Mouse (Mus musculus): ENCODE data around the gene Pfdn2.
A peak's percentile ranks its signal among the peaks of the same experiment; 100 is the strongest.

Gene Pfdn2

GRCm38 (mm10) chr1:171349210-171349609 is 3.7 kb downstream of the Pfdn2 start:
- no peak for ATAC-seq (ENCODE audit: insufficient number of reproducible peaks, low FRiP score, low TSS enrichment)

- ATAC-seq (ENCODE audit: insufficient number of reproducible peaks, low FRiP score, low TSS enrichment) = no peak
These were observed 10.4 kb downstream of the Pfdn2 start for GRCm38 (mm10) chr1:171355812-171356340.

GRCm38 (mm10) chr1:171356814-171357213 is 11.3 kb downstream of the Pfdn2 start:
- no peak for ATAC-seq (ENCODE audit: insufficient number of reproducible peaks, low FRiP score, low TSS enrichment)

DNA sequence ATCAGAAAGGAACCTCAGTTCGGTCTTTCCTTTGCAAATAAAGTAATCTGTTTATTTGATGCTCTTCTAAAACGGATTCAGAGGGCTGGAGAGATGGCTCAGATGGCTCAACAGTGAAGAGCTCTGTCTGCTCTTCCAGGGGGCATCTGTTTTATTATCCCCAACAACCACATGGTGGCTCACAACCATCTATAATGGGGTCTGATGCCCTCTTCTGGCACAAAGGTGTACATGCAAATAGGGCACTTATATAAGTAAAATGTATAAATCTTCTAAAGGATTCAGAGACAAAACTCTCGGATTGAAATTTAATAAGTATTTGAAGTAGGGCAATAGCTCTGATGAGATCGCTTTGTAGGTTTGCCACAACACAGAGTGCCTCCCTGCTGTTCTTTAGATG is 13.0 kb downstream of the Pfdn2 start:
- ATAC-seq (ENCODE audit: insufficient number of reproducible peaks, low FRiP score, low TSS enrichment) = no peak

- peak; percentile 7 for ATAC-seq (ENCODE audit: insufficient number of reproducible peaks, low FRiP score, low TSS enrichment)
These were observed 14.8 kb downstream of the Pfdn2 start for GRCm38 (mm10) chr1:171360253-171360652.

DNA sequence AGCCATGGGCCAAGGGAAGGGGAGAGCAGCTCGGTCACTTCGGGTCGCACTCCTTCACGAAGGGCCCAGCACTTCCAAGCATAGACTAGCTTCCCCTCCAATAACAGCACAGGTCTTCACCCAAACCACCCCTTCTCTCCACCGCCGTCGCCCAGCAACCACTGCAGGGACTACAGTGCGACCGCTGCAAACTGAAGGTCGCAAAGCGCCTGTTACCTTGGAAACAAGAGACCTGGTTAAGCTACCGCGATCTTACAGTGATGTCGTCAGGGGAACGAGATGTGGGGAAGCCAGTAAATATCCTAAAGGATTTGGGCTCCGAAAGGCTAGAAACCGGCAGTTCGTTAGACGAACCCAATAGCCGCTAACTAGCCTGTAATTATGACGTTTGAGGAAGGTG is 15.2 kb downstream of the Pfdn2 start, which contains the start of gene Klhdc9:
TSS of gene Klhdc9 (minus strand) at position 143 of the 400 bp plus-strand sequence.
- ATAC-seq (ENCODE audit: insufficient number of reproducible peaks, low FRiP score, low TSS enrichment) = peak; percentile 89

DNA sequence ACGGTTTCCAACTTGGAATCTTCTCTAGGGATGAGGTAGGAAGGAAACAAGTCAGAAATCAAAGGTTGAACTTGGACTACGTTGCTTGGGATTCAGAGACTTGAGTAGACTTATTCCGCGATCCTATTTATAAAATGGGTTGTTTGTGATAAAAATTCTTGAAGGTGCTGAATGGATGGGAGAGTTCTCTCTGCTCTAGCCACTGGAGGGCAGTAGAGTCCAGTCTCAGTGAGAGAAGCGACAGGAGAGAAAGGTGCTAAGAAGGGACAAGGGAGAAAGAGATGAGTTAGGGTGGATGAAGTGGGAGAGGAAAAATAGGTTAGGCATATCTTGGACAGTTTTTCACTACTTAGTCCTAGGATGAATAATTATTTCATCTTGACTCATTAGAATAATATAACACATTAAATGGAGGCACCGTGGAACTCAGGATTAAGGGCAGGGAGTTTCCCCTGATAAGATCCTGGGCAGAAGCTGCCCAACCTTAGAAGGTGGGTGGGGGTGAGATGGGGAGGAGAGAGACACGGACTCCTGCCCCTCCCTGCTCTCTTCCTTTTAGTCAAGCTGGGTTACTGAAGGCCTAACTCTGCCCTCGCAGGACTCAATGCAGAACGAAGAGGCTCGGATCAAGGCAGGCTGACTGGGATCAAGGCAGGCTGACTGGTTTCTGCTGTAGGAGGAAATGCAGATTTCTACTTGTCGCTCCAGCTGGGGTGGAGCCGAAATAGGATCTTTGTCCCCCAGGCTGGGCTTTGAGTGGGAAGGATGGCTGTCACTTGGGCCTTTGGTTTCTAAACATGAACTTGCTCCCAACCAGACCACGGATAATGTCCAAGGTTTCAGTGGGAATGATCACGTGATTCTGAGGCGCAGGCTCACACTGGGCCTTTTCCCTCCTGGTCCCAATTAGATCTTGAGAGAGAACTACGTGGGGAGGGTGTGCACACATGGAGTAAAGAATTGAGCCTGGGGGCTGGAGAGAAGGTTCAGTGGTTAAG is 15.9 kb downstream of the Pfdn2 start:
- peak; percentile 71 for ATAC-seq (ENCODE audit: insufficient number of reproducible peaks, low FRiP score, low TSS enrichment)

DNA sequence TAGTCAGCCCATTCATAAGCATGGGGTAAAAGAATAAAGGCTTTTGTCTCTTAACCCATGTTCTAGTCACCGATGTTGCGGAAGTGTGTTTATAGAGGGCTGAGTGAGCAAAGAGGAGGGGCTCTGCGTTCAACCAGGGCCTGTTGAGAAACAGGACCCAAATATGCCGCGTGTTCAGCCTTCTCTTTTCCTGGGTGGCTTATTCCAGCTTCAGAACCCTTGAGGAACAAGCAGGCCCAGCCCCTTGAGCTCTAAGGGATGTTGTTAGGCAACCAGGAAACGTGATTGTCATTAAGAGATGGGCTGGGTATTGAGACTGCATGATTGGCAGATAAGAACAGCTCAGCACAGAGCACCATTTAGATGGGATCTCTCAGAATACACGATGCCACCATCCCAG is 20.5 kb downstream of the Pfdn2 start:
- ATAC-seq (ENCODE audit: insufficient number of reproducible peaks, low FRiP score, low TSS enrichment) = no peak

DNA sequence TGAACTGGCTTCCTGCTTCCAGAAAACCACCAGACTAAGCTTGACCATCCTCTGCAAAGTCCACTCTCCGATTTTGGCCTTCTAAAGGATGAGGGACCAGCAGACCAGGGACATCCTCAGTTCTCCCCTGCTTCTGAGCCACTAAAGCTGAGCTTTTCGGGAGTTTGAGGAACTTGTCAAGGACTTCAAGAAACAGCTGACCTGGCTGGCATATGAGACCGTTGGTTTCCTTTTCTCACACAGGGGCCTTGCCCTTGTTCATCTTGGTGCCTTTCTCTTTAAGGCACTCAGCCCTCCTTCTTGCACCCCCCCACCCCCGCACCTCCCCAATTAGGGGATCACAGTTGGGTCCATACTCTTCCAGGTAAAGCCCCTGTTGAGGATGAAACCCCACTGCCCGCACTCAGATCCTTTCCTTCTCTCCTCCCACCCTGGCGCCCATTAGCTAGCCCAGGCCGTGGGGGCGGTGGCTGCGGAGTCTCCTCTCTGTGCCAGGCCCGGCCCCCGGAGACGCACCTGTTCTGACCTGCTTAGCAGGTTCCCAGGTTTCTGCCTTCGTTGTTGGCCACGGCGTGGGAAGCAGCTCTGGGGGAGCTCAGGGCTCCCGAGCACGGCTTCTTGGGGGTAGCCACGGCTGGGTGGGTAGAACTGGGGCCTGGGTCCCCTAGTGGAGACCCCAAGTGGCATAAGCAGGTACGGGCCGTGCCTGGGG is 24.5 kb downstream of the Pfdn2 start, which contains the start of gene Nectin4:
TSS of gene Nectin4 (plus strand) at position 255 of the 712 bp plus-strand sequence.
- ATAC-seq (ENCODE audit: insufficient number of reproducible peaks, low FRiP score, low TSS enrichment) = no peak

GRCm38 (mm10) chr1:171372880-171373279 is 27.4 kb downstream of the Pfdn2 start:
- no peak for ATAC-seq (ENCODE audit: insufficient number of reproducible peaks, low FRiP score, low TSS enrichment)

DNA sequence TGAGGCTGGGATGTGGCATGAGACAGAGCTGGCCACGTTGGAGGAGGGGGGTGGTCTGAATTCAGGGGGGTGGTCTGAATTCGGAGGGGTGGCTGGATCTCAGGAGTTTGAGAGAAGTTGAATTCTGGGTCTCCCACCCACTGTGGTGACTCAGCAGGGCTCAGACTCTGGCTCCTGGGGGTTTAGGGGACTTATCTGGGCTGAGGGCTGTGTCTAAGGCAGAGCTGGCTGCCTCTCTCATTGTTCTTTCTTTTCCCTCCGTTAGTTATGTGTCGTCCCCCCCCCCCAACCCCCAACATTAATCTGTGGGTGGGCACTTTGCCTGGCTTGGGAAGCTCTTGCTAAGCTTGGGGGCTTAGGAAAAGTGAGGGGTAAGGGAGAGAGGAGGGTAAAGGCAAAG is 28.5 kb downstream of the Pfdn2 start:
- no peak for ATAC-seq (ENCODE audit: insufficient number of reproducible peaks, low FRiP score, low TSS enrichment)

GRCm38 (mm10) chr1:171375646-171376097 is 30.2 kb downstream of the Pfdn2 start:
- ATAC-seq (ENCODE audit: insufficient number of reproducible peaks, low FRiP score, low TSS enrichment) = no peak

- ATAC-seq (ENCODE audit: insufficient number of reproducible peaks, low FRiP score, low TSS enrichment) = peak; percentile 62
These were observed 32.8 kb downstream of the Pfdn2 start for GRCm38 (mm10) chr1:171378298-171378697.

DNA sequence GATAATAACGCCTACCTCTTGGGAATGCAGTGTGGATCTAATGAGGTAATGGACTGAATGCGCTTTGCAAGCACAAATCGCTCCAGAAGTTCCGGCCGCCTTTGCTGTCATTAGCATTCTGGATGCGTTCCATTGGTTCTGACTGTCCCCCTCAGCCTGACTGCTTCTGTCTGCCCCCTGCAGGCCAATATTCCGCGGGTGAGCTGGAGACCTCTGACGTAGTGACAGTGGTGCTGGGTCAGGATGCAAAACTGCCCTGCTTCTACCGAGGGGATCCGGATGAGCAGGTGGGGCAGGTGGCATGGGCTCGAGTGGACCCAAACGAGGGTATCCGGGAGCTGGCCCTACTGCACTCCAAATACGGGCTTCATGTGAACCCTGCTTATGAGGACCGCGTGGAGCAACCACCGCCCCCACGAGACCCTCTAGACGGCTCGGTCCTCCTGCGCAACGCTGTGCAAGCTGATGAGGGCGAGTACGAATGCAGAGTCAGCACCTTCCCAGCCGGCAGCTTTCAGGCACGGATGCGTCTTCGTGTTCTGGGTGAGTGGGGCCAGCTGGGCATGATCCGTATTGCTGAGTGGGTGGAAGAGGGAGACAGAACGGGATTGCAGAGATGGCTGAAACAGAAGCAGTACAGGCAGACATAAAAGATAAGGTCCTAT is 34.6 kb downstream of the Pfdn2 start:
- ATAC-seq (ENCODE audit: insufficient number of reproducible peaks, low FRiP score, low TSS enrichment) = peak; percentile 84

DNA sequence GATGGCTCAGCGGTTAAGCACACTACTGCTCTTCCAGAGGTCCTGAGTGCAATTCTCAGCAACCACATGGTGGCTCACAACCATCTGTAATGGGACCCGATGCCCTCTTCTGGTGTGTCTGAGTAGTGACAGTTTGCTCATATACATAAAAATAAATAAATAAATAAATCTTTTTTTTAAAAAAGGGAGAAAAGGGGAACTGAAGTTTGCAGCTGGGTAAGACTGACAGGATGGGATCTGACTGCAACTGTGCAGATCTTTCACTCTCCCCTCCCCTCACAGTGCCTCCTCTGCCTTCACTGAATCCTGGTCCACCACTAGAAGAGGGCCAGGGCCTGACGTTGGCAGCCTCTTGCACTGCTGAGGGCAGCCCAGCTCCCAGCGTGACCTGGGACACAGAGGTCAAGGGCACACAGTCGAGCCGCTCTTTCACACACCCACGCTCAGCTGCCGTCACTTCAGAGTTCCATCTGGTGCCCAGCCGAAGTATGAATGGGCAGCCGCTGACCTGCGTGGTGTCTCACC is 36.7 kb downstream of the Pfdn2 start:
- ATAC-seq (ENCODE audit: insufficient number of reproducible peaks, low FRiP score, low TSS enrichment) = no peak

DNA sequence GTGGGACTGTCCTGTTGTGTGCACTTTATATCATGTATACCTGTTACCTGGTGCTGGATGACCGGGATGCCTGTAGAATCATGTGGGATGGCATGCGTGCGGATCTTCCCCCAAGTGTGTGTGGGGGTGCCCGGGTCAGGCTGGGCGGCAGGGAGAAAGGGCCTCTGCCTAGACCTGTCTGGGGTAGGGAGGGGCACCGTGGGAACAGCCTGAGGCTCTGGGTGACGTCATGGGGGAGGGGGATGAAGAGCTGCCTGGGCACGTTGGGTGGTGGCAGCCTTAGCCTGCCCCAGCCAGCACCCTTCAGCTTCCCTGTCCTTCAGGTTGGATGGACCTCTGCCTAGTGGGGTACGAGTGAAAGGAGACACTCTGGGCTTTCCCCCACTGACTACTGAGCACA is 38.9 kb downstream of the Pfdn2 start:
- ATAC-seq (ENCODE audit: insufficient number of reproducible peaks, low FRiP score, low TSS enrichment) = no peak

- no peak for ATAC-seq (ENCODE audit: insufficient number of reproducible peaks, low FRiP score, low TSS enrichment)
These were observed 39.7 kb downstream of the Pfdn2 start for GRCm38 (mm10) chr1:171385171-171385570.

GRCm38 (mm10) chr1:171387099-171387498 is 41.6 kb downstream of the Pfdn2 start:
- no peak for ATAC-seq (ENCODE audit: insufficient number of reproducible peaks, low FRiP score, low TSS enrichment)

DNA sequence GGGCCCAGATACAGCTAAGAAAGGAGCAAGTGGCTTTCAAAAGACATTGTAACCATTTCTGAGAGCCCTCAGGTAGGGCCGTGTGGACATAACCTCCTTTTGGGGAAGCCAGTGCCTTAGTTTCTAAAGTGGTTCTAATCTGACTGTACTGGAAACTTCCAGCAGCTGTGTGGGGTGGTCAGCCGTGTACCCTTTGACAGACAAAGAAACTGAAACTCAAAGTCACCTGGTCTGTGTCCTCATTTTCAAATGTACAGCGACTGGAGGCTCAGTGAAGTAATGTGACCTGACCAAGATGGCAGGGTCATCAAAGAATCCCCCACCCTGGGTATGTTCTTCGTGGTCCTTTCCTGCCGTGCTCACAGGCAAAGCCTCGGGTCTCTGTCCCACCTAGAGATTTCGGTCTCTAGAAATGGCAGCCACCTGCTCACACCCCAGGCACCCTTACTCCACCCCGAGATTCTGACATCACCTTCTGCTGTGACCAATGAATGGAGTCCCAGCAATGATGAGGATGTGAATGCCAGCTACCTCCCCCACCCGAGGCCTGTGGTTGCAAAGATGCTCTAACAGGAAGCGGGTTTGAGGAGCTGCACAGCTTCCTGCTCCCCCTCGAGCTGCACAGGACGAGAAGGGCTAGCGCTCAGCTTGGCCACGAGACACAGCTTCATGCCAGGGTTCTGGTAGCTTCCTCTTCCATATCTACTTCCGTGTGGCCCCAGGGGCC is 43.1 kb downstream of the Pfdn2 start, which contains the start of gene Arhgap30:
TSS of gene Arhgap30 (plus strand) at position 579 of the 727 bp plus-strand sequence.
- no peak for ATAC-seq (ENCODE audit: insufficient number of reproducible peaks, low FRiP score, low TSS enrichment)

All from cerebellum, adult (tissue).